Mouse (Mus musculus): Measurements from ENCODE around the gene Dlgap3.

The Dlgap3 gene

GRCm38 (mm10) chr4:127215103-127215502 lies 46.1 kb downstream of the Dlgap3 start:
- DNase-seq (ENCODE audit: extremely low read depth, low read depth), result no peak

GRCm38 (mm10) chr4:127215799-127216198 lies 46.8 kb downstream of the Dlgap3 start:
- no peak for DNase-seq (ENCODE audit: extremely low read depth, low read depth)

GRCm38 (mm10) chr4:127216251-127216651 lies 47.2 kb downstream of the Dlgap3 start:
- no peak for DNase-seq (ENCODE audit: extremely low read depth, low read depth)

- no peak for DNase-seq (ENCODE audit: extremely low read depth, low read depth)
These were observed 48.0 kb downstream of the Dlgap3 start for GRCm38 (mm10) chr4:127217048-127217447.

- no peak for DNase-seq (ENCODE audit: extremely low read depth, low read depth)
These were observed 54.3 kb downstream of the Dlgap3 start for GRCm38 (mm10) chr4:127223291-127223690.

GRCm38 (mm10) chr4:127223755-127224154 lies 54.8 kb downstream of the Dlgap3 start:
- no peak for DNase-seq (ENCODE audit: extremely low read depth, low read depth)

GRCm38 (mm10) chr4:127224444-127225100 lies 55.6 kb downstream of the Dlgap3 start:
- no peak for DNase-seq (ENCODE audit: extremely low read depth, low read depth)

GRCm38 (mm10) chr4:127226067-127226466 lies 57.1 kb downstream of the Dlgap3 start:
- DNase-seq (ENCODE audit: extremely low read depth, low read depth), result no peak

- DNase-seq (ENCODE audit: extremely low read depth, low read depth), result no peak
These were observed 58.2 kb downstream of the Dlgap3 start for GRCm38 (mm10) chr4:127227051-127227673.

GRCm38 (mm10) chr4:127232028-127232427 lies 63.0 kb downstream of the Dlgap3 start:
- DNase-seq (ENCODE audit: extremely low read depth, low read depth), result no peak

- no peak for DNase-seq (ENCODE audit: extremely low read depth, low read depth)
These were observed 63.5 kb downstream of the Dlgap3 start for GRCm38 (mm10) chr4:127232551-127232950.

GRCm38 (mm10) chr4:127233416-127234125 lies 64.6 kb downstream of the Dlgap3 start:
- no peak for DNase-seq (ENCODE audit: extremely low read depth, low read depth)

- DNase-seq (ENCODE audit: extremely low read depth, low read depth), result peak; percentile 64
These were observed 66.9 kb downstream of the Dlgap3 start for GRCm38 (mm10) chr4:127235742-127236487.

GRCm38 (mm10) chr4:127236631-127237030 lies 67.6 kb downstream of the Dlgap3 start:
- no peak for DNase-seq (ENCODE audit: extremely low read depth, low read depth)

- DNase-seq (ENCODE audit: extremely low read depth, low read depth), result no peak
These were observed 68.3 kb downstream of the Dlgap3 start for GRCm38 (mm10) chr4:127237271-127237670.

- peak; percentile 75 for DNase-seq (ENCODE audit: extremely low read depth, low read depth)
These were observed 73.7 kb downstream of the Dlgap3 start for GRCm38 (mm10) chr4:127242696-127243095.

GRCm38 (mm10) chr4:127243552-127243951 lies 74.5 kb downstream of the Dlgap3 start, which contains the start of gene Smim12:
Gene Smim12, plus strand, starts transcription at chr4:127243784.
- peak; percentile 89 for DNase-seq (ENCODE audit: extremely low read depth, low read depth)

GRCm38 (mm10) chr4:127243953-127244352 lies 74.9 kb downstream of the Dlgap3 start:
- no peak for DNase-seq (ENCODE audit: extremely low read depth, low read depth)

GRCm38 (mm10) chr4:127249701-127250349 lies 80.8 kb downstream of the Dlgap3 start:
- DNase-seq (ENCODE audit: extremely low read depth, low read depth), result peak; percentile 68

GRCm38 (mm10) chr4:127251963-127252585 lies 83.1 kb downstream of the Dlgap3 start:
- DNase-seq (ENCODE audit: extremely low read depth, low read depth), result no peak

- DNase-seq (ENCODE audit: extremely low read depth, low read depth), result no peak
These were observed 87.7 kb downstream of the Dlgap3 start for GRCm38 (mm10) chr4:127256739-127257138.

Data from MEL-GATA-1-ER (cell line).